Mouse (Mus musculus): ENCODE data around the gene Cabin1. TPM values are rescaled to one million over a fixed set of nuclear protein-coding genes. Genes with fewer than 3 reads are reported as not detected.

Cabin1 gene
- polyA plus RNA-seq, 2 experiments: 11.2 to 13.7 TPM

DNA sequence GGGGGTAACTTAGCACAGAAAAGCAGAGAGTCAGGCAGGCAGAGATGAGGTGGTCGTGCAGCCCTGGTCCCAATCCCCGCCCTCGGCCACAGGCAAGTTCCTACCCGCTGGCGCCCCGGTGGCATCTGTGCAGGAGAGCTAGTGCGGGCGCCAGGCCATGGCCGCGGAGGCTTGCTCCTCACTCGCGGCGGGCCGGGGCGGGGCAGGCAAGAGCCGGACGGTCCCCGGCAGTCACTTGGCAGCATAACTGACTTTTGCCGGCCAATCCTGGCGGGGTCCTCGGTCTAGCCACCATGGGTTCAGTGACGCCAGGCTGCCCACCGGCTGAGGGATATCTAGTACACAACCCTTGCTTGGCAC is 96.2 kb downstream of the Cabin1 start:
- H3K4me3 ChIP-seq (ENCODE audit: insufficient read depth in 1 of 2, low read depth in 2 of 2, low read length in 2 of 2): peak overlapping the region; percentile 58 to 74
- peak overlapping the region; percentile 59 for H3K9ac ChIP-seq (replicated peaks)
- H3K36me3 ChIP-seq (replicated peaks; ENCODE audit: control insufficient read depth, insufficient read depth, low read depth): no peaks in the 10 kb centered on the region; the same call in none of the 2 replicates
- no peak for TF ChIP-seq CTCF (IDR thresholded peaks at IDR 0.05; ENCODE audit: low read depth)
- no peak for TF ChIP-seq EP300 (IDR thresholded peaks at IDR 0.05; ENCODE audit: low read depth)
- H3K4me1 ChIP-seq (replicated peaks; ENCODE audit: control insufficient read depth in 2 of 2, insufficient read depth in 2 of 2, low read length in 1 of 2): peaks cover 0 to 2% of the 10 kb centered on the region in 2 experiments; a peak in 3 of 4 replicates
- H3K4me2 ChIP-seq (ENCODE audit: low read depth): peak overlapping the region; percentile 95
- peak; percentile 70 for ATAC-seq (ENCODE audit: insufficient read depth)
- no peak overlapping the region for H3K27ac ChIP-seq
- H3K27me3 ChIP-seq (ENCODE audit: control insufficient read depth, insufficient read depth, low read length): peaks cover 15% of the 10 kb centered on the region
- DNase-seq (ENCODE audit: low read depth in 3 of 3, low spot score in 3 of 3): no peak
- no peaks in the 10 kb centered on the region for H3K9me3 ChIP-seq (ENCODE audit: control insufficient read depth, low read length)
- under 1% methylated on average over 23 of the region's 23 CpGs for WGBS (ENCODE audit: insufficient replicate concordance)

GRCm38 (mm10) chr10:75667115-75667910 is 96.8 kb downstream of the Cabin1 start:
- Histone ChIP-seq H3K27me3 (ENCODE audit: control insufficient read depth, insufficient read depth, low read length) (peaks cover 15% of the 10 kb centered on the region), H3K36me3 (replicated peaks; ENCODE audit: control insufficient read depth, insufficient read depth, low read depth) (no peaks in the 10 kb centered on the region; the same call in none of the 2 replicates), H3K4me2 (ENCODE audit: low read depth) (peak overlapping the region; percentile 95), H3K9ac (replicated peaks) (peak overlapping the region; percentile 59), H3K27ac (no peak overlapping the region), H3K4me3 (ENCODE audit: insufficient read depth in 1 of 2, low read depth in 2 of 2, low read length in 2 of 2) (peak overlapping the region; percentile 58 to 74), H3K4me1 (replicated peaks; ENCODE audit: control insufficient read depth in 2 of 2, insufficient read depth in 2 of 2, low read length in 1 of 2) (peaks cover 0 to 2% of the 10 kb centered on the region in 2 experiments; a peak in 3 of 4 replicates), H3K9me3 (ENCODE audit: control insufficient read depth, low read length) (no peaks in the 10 kb centered on the region)
- no peak for TF ChIP-seq EP300 (IDR thresholded peaks at IDR 0.05; ENCODE audit: low read depth)
- no peak for TF ChIP-seq CTCF (IDR thresholded peaks at IDR 0.05; ENCODE audit: low read depth)
- no peak for DNase-seq (ENCODE audit: low read depth in 3 of 3, low spot score in 3 of 3)
- WGBS (ENCODE audit: insufficient replicate concordance): 1% methylated on average over 63 of the region's 63 CpGs
- ATAC-seq (ENCODE audit: insufficient read depth): peak; percentile 59

DNA sequence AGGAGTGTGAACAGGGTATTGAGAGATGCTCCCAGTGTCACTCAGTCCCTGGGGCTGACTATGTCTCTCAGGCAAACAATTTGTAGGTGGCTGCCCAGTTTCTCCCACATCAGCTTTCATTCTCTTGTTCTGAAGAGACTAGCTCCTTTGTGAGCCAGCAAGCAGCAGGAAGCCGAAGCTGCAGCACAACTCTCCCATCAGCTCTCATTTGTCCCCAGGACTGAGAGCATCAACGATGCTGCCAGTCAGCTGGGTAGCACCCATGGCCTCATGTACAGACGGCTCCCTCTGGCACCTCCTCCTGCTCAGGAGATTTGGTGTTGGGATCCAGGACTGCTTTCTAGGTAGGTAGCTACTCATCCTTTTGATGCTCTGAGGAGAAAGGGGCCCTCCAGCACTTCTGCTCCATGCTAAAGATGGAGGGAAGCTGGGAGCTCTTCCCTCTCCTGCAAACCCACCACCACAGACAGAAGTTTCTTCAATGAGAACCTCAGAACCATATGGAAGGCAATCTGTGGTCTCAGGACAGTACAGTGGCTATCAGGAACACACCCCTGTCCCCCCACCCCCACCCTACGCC is 97.6 kb downstream of the Cabin1 start:
- ATAC-seq (ENCODE audit: insufficient read depth) (no peak), DNase-seq (ENCODE audit: low read depth in 3 of 3, low spot score in 3 of 3) (no peak)
- no peaks in the 10 kb centered on the region for H3K9me3 ChIP-seq (ENCODE audit: control insufficient read depth, low read length)
- H3K4me3 ChIP-seq (ENCODE audit: insufficient read depth in 1 of 2, low read depth in 2 of 2, low read length in 2 of 2): peak overlapping the region; percentile 58 to 74; a peak in 3 of 4 replicates
- 47% methylated on average over 4 of the region's 4 CpGs for WGBS (ENCODE audit: insufficient replicate concordance)
- H3K4me2 ChIP-seq (ENCODE audit: low read depth): peak overlapping the region; percentile 95
- no peak overlapping the region for H3K27ac ChIP-seq
- H3K4me1 ChIP-seq (replicated peaks; ENCODE audit: control insufficient read depth in 2 of 2, insufficient read depth in 2 of 2, low read length in 1 of 2): peaks cover 0 to 2% of the 10 kb centered on the region in 2 experiments; a peak in 3 of 4 replicates
- TF ChIP-seq EP300 (IDR thresholded peaks at IDR 0.05; ENCODE audit: low read depth) (no peak), CTCF (IDR thresholded peaks at IDR 0.05; ENCODE audit: low read depth) (no peak)
- H3K9ac ChIP-seq (replicated peaks): no peak overlapping the region; the same call in 1 of the 2 replicates
- H3K27me3 ChIP-seq (ENCODE audit: control insufficient read depth, insufficient read depth, low read length): peaks cover 15% of the 10 kb centered on the region
- H3K36me3 ChIP-seq (replicated peaks; ENCODE audit: control insufficient read depth, insufficient read depth, low read depth): peaks cover 6% of the 10 kb centered on the region

- TF ChIP-seq CTCF (IDR thresholded peaks at IDR 0.05; ENCODE audit: low read depth): no peak
- no peak for TF ChIP-seq EP300 (IDR thresholded peaks at IDR 0.05; ENCODE audit: low read depth)
- Histone ChIP-seq H3K27me3 (ENCODE audit: control insufficient read depth, insufficient read depth, low read length) (peaks cover 15% of the 10 kb centered on the region), H3K9ac (replicated peaks) (no peak overlapping the region), H3K27ac (no peak overlapping the region), H3K9me3 (ENCODE audit: control insufficient read depth, low read length) (no peaks in the 10 kb centered on the region), H3K4me3 (ENCODE audit: insufficient read depth in 1 of 2, low read depth in 2 of 2, low read length in 2 of 2) (no peak overlapping the region), H3K36me3 (replicated peaks; ENCODE audit: control insufficient read depth, insufficient read depth, low read depth) (peaks cover 7% of the 10 kb centered on the region), H3K4me1 (replicated peaks; ENCODE audit: control insufficient read depth in 2 of 2, insufficient read depth in 2 of 2, low read length in 1 of 2) (peaks cover 0 to 2% of the 10 kb centered on the region in 2 experiments; a peak in 3 of 4 replicates), H3K4me2 (ENCODE audit: low read depth) (no peak overlapping the region)
- DNase-seq (ENCODE audit: low read depth in 3 of 3, low spot score in 3 of 3): no peak
- no peak for ATAC-seq (ENCODE audit: insufficient read depth)
- 80% methylated on average over 6 of the region's 6 CpGs for WGBS (ENCODE audit: insufficient replicate concordance)
Measured at GRCm38 (mm10) chr10:75664673-75665270, 99.4 kb downstream of the Cabin1 start.

DNA sequence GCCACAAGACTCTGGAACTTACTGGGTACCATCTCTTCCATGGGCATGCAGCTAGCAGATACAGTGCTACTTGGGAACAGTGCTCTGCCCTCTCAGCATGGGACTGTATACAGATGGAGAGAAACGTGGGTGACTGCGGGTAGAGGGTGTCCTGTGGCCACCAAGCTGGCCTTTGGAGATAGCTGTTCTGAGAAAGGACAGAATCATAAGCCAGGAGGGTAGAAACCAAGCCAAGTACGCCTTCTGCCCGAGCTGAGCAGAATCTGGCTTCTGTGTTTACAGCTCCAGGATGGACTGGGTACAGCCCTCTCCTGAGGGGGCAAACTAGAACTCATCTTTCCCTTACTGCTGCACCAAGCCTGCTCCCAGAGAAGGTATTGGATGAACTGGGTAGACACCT is 101.6 kb downstream of the Cabin1 start:
- no peak overlapping the region for H3K9ac ChIP-seq (replicated peaks)
- no peak overlapping the region for H3K4me3 ChIP-seq (ENCODE audit: insufficient read depth in 1 of 2, low read depth in 2 of 2, low read length in 2 of 2)
- H3K4me1 ChIP-seq (replicated peaks; ENCODE audit: control insufficient read depth in 2 of 2, insufficient read depth in 2 of 2, low read length in 1 of 2): no peaks in the 10 kb centered on the region
- DNase-seq (ENCODE audit: low read depth in 3 of 3, low spot score in 3 of 3) (no peak), ATAC-seq (ENCODE audit: insufficient read depth) (no peak)
- peaks cover 5% of the 10 kb centered on the region; the same call in 1 of the 2 replicates for H3K27me3 ChIP-seq (ENCODE audit: control insufficient read depth, insufficient read depth, low read length)
- H3K27ac ChIP-seq: no peak overlapping the region
- no peak overlapping the region for H3K4me2 ChIP-seq (ENCODE audit: low read depth)
- 79% methylated on average over 4 of the region's 4 CpGs for WGBS (ENCODE audit: insufficient replicate concordance)
- no peaks in the 10 kb centered on the region for H3K9me3 ChIP-seq (ENCODE audit: control insufficient read depth, low read length)
- H3K36me3 ChIP-seq (replicated peaks; ENCODE audit: control insufficient read depth, insufficient read depth, low read depth): peaks cover 10% of the 10 kb centered on the region
- TF ChIP-seq EP300 (IDR thresholded peaks at IDR 0.05; ENCODE audit: low read depth) (no peak), CTCF (IDR thresholded peaks at IDR 0.05; ENCODE audit: low read depth) (no peak)
